Mouse (Mus musculus) kidney, adult 2 months (tissue): ENCODE measurements around the gene Yif1b.

Experiments
- CTCF ChIP-seq: fragments of 200-500 bp; conservative IDR thresholded peaks from 2 replicates; pipeline ENCODE4 v1.5.1; 2011; ENCODE audit warnings: low read depth, mild to moderate bottlenecking, control low read depth, low read length, moderate library complexity, mixed read lengths; ENCODE audit not compliant: insufficient read depth, insufficient read length
- POLR2A ChIP-seq: fragments of 200-500 bp; IDR thresholded peaks from one replicate; pipeline ENCODE4 v1.6.1; 2011; ENCODE audit warnings: low read depth, low read length, control low read depth

- TF ChIP-seq CTCF (no peak), POLR2A (no peak)
Observed at GRCm38 (mm10) chr7:29280801-29281200, 42.7 kb downstream of the Yif1b start.
